Mouse (Mus musculus): Measurements from ENCODE around the gene Cnpy3. TPM values are rescaled to one million over a fixed set of nuclear protein-coding genes. Genes with fewer than 3 reads are reported as not detected.
"Not testable (repeated sequence)": the region's sequence is repeated elsewhere in the genome, so short reads cannot be mapped to it uniquely, and the experiment has no call there.

The Cnpy3 gene
- polyA plus RNA-seq (2016; fragmentation: Nextera tagmentation; extraction: Ambion mirVana), result 56.6 and 57.3 TPM in 2 replicates

- H3K4me3 ChIP-seq (replicated peaks), result peak within 1 kb of the TSS; percentile 82
- peak; percentile 100 for ATAC-seq (ENCODE audit: low FRiP score)
- H3K27me3 ChIP-seq, result 0 out of 2 replicates have a peak, but pooled peaks cover 6% of the 10 kb centered on the region
- H3K4me1 ChIP-seq, result peaks cover 20% of the 10 kb centered on the region
- H3K9me3 ChIP-seq, result no peaks in the 10 kb centered on the region
- H3K4me2 ChIP-seq, result peak within 1 kb of the TSS; percentile 75
- H3K27ac ChIP-seq, result peak within 1 kb of the TSS; percentile 89
- H3K9ac ChIP-seq, result peak within 1 kb of the TSS; percentile 71
- peaks cover 3% of the 10 kb centered on the region for H3K36me3 ChIP-seq (replicated peaks)
- WGBS, result under 1% methylated on average over 58 of the region's 58 CpGs
Measured at GRCm38 (mm10) chr17:46751794-46752556, at the start of gene Cnpy3. Gene Cnpy3 (minus strand): TSS chr17:46752214.

GRCm38 (mm10) chr17:46801761-46802160 lies 49.7 kb upstream of the Cnpy3 start:
- no peaks in the 10 kb centered on the region; the same call in 1 of the 2 replicates for H3K4me1 ChIP-seq
- 88% methylated on average over 6 of the region's 6 CpGs for WGBS
- H3K27ac ChIP-seq, result no peak overlapping the region
- H3K9me3 ChIP-seq, result no peaks in the 10 kb centered on the region
- H3K36me3 ChIP-seq (replicated peaks), result peaks cover 57% of the 10 kb centered on the region
- H3K27me3 ChIP-seq, result no peaks in the 10 kb centered on the region
- no peak for ATAC-seq (ENCODE audit: low FRiP score)
- no peak overlapping the region for H3K9ac ChIP-seq
- H3K4me3 ChIP-seq (replicated peaks), result no peak overlapping the region
- H3K4me2 ChIP-seq, result no peak overlapping the region

- no peak for ATAC-seq (ENCODE audit: low FRiP score)
- H3K9me3 ChIP-seq, result no peaks in the 10 kb centered on the region
- no peak overlapping the region for H3K27ac ChIP-seq
- 85% methylated on average over 10 of the region's 10 CpGs for WGBS
- no peak overlapping the region for H3K4me2 ChIP-seq
- H3K4me1 ChIP-seq, result no peaks in the 10 kb centered on the region; the same call in 1 of the 2 replicates
- H3K4me3 ChIP-seq (replicated peaks), result no peak overlapping the region
- H3K36me3 ChIP-seq (replicated peaks), result peaks cover 39% of the 10 kb centered on the region
- no peak overlapping the region for H3K9ac ChIP-seq
- no peaks in the 10 kb centered on the region for H3K27me3 ChIP-seq
Measured at GRCm38 (mm10) chr17:46799680-46800079, 47.7 kb upstream of the Cnpy3 start.

- H3K9ac ChIP-seq, result no peak overlapping the region
- no peaks in the 10 kb centered on the region for H3K27me3 ChIP-seq
- no peak overlapping the region for H3K4me3 ChIP-seq (replicated peaks)
- peaks cover 39% of the 10 kb centered on the region for H3K36me3 ChIP-seq (replicated peaks)
- H3K27ac ChIP-seq, result no peak overlapping the region
- H3K4me2 ChIP-seq, result no peak overlapping the region
- H3K4me1 ChIP-seq, result no peaks in the 10 kb centered on the region; the same call in 1 of the 2 replicates
- WGBS, result 30% methylated on average over 8 of the region's 8 CpGs
- no peak for ATAC-seq (ENCODE audit: low FRiP score)
- H3K9me3 ChIP-seq, result no peaks in the 10 kb centered on the region
Measured at GRCm38 (mm10) chr17:46797386-46797785, 45.4 kb upstream of the Cnpy3 start.

GRCm38 (mm10) chr17:46796743-46797142 lies 44.7 kb upstream of the Cnpy3 start:
- Histone ChIP-seq H3K36me3 (replicated peaks) (peaks cover 33% of the 10 kb centered on the region), H3K27me3 (no peaks in the 10 kb centered on the region), H3K4me1 (no peaks in the 10 kb centered on the region; the same call in 1 of the 2 replicates), H3K9me3 (no peaks in the 10 kb centered on the region), H3K4me3 (replicated peaks) (no peak overlapping the region), H3K4me2 (no peak overlapping the region), H3K27ac (no peak overlapping the region), H3K9ac (no peak overlapping the region)
- 87% methylated on average over 4 of the region's 4 CpGs for WGBS
- no peak for ATAC-seq (ENCODE audit: low FRiP score)

GRCm38 (mm10) chr17:46792963-46793362 lies 40.9 kb upstream of the Cnpy3 start:
- Histone ChIP-seq H3K4me3 (replicated peaks) (no peak overlapping the region), H3K36me3 (replicated peaks) (no peaks in the 10 kb centered on the region), H3K27ac (no peak overlapping the region), H3K27me3 (no peaks in the 10 kb centered on the region), H3K9me3 (no peaks in the 10 kb centered on the region), H3K4me1 (no peaks in the 10 kb centered on the region; the same call in 1 of the 2 replicates), H3K9ac (no peak overlapping the region), H3K4me2 (no peak overlapping the region)
- 92% methylated on average over 2 of the region's 2 CpGs for WGBS
- no peak for ATAC-seq (ENCODE audit: low FRiP score)

GRCm38 (mm10) chr17:46787974-46788373 lies 36.0 kb upstream of the Cnpy3 start:
- not testable (repeated sequence) for ATAC-seq (ENCODE audit: low FRiP score); H3K4me2 ChIP-seq; H3K4me3 ChIP-seq (replicated peaks); H3K36me3 ChIP-seq (replicated peaks); H3K9me3 ChIP-seq; H3K9ac ChIP-seq; H3K27me3 ChIP-seq; H3K4me1 ChIP-seq; H3K27ac ChIP-seq
- WGBS, result 64% methylated on average over 2 of the region's 2 CpGs

- Histone ChIP-seq H3K4me2 (no peak overlapping the region), H3K27ac (no peak overlapping the region), H3K9ac (no peak overlapping the region), H3K4me3 (replicated peaks) (no peak overlapping the region), H3K9me3 (no peaks in the 10 kb centered on the region), H3K36me3 (replicated peaks) (no peaks in the 10 kb centered on the region), H3K27me3 (no peaks in the 10 kb centered on the region), H3K4me1 (no peaks in the 10 kb centered on the region)
- 94% methylated on average over 5 of the region's 5 CpGs for WGBS
- no peak for ATAC-seq (ENCODE audit: low FRiP score)
Measured at GRCm38 (mm10) chr17:46786952-46787351, 34.9 kb upstream of the Cnpy3 start.

GRCm38 (mm10) chr17:46783222-46783565 lies 31.2 kb upstream of the Cnpy3 start:
- Histone ChIP-seq H3K4me2 (peak overlapping the region; percentile 73), H3K27ac (peak overlapping the region; percentile 85), H3K4me3 (replicated peaks) (peak overlapping the region; percentile 73), H3K27me3 (no peaks in the 10 kb centered on the region), H3K9ac (no peak overlapping the region), H3K36me3 (replicated peaks) (peaks cover 26% of the 10 kb centered on the region), H3K4me1 (peaks cover 8% of the 10 kb centered on the region), H3K9me3 (no peaks in the 10 kb centered on the region)
- 76% methylated on average over 2 of the region's 2 CpGs for WGBS
- ATAC-seq (ENCODE audit: low FRiP score), result no peak; the same call in 1 of the 2 replicates

- Histone ChIP-seq H3K9ac (peak within 1 kb of the TSS; percentile 85), H3K9me3 (no peaks in the 10 kb centered on the region), H3K4me1 (peaks cover 8% of the 10 kb centered on the region), H3K4me2 (peak within 1 kb of the TSS; percentile 73), H3K4me3 (replicated peaks) (peak within 1 kb of the TSS; percentile 73), H3K27me3 (no peaks in the 10 kb centered on the region), H3K36me3 (replicated peaks) (peaks cover 32% of the 10 kb centered on the region), H3K27ac (peak within 1 kb of the TSS; percentile 85)
- peak; percentile 96 for ATAC-seq (ENCODE audit: low FRiP score)
- 1% methylated on average over 44 of the region's 44 CpGs for WGBS
Measured at GRCm38 (mm10) chr17:46782341-46783221, 30.6 kb upstream of the Cnpy3 start, which contains the start of gene Rpl7l1. Gene Rpl7l1 (minus strand): TSS chr17:46782672.

GRCm38 (mm10) chr17:46781876-46782275 lies 29.9 kb upstream of the Cnpy3 start:
- Histone ChIP-seq H3K27me3 (no peaks in the 10 kb centered on the region), H3K9ac (peak overlapping the region; percentile 85), H3K4me1 (peaks cover 8% of the 10 kb centered on the region), H3K27ac (peak overlapping the region; percentile 85), H3K36me3 (replicated peaks) (peaks cover 38% of the 10 kb centered on the region), H3K4me3 (replicated peaks) (peak overlapping the region; percentile 73), H3K9me3 (no peaks in the 10 kb centered on the region), H3K4me2 (peak overlapping the region; percentile 73)
- ATAC-seq (ENCODE audit: low FRiP score), result no peak; the same call in 1 of the 2 replicates
- WGBS, result 7% methylated on average over 10 of the region's 11 CpGs

- Histone ChIP-seq H3K4me1 (peaks cover 20% of the 10 kb centered on the region), H3K4me2 (no peak overlapping the region), H3K36me3 (replicated peaks) (peaks cover 68% of the 10 kb centered on the region), H3K9me3 (no peaks in the 10 kb centered on the region), H3K27me3 (no peaks in the 10 kb centered on the region), H3K4me3 (replicated peaks) (no peak overlapping the region), H3K27ac (no peak overlapping the region), H3K9ac (no peak overlapping the region)
- 93% methylated on average over 3 of the region's 3 CpGs for WGBS
- ATAC-seq (ENCODE audit: low FRiP score), result no peak
Measured at GRCm38 (mm10) chr17:46776087-46776486, 24.1 kb upstream of the Cnpy3 start.

Data from forebrain, embryonic 12.5 days (tissue).